Mouse (Mus musculus) olfactory bulb, adult 2 months (tissue): ENCODE data around the gene Tmem150a. TPM values are rescaled to one million over a fixed set of nuclear protein-coding genes. Genes with fewer than 3 reads are reported as not detected.

ENCODE experiments used
- H3K27ac ChIP-seq: fragments of 200-500 bp; 2 replicates; pipeline ENCODE4 v1.5.1; 2012; ENCODE audit warnings: low read depth, low read length; ENCODE audit not compliant: insufficient read depth
- H3K4me1 ChIP-seq: fragments of 200-500 bp; 2 replicates; pipeline ENCODE4 v1.6.1; 2012; ENCODE audit warnings: low read length; ENCODE audit not compliant: control insufficient read depth, insufficient read depth
- H3K4me3 ChIP-seq: fragments of 200-500 bp; 2 replicates; pipeline ENCODE4 v1.5.1; 2012; ENCODE audit warnings: mild to moderate bottlenecking, low read depth, low read length, moderate library complexity; ENCODE audit not compliant: insufficient read depth
- CTCF ChIP-seq: fragments of 200-500 bp; IDR thresholded peaks from 2 replicates; pipeline ENCODE4 v1.5.1; 2012; ENCODE audit warnings: low read depth, mild to moderate bottlenecking, low read length, moderate library complexity; ENCODE audit not compliant: insufficient read depth
- POLR2A ChIP-seq: fragments of 200-500 bp; IDR thresholded peaks from 2 replicates; pipeline ENCODE4 v1.6.1; 2012; ENCODE audit warnings: mild to moderate bottlenecking, low read depth, low read length, moderate library complexity; ENCODE audit not compliant: insufficient read depth
- WGBS: fragments of 180-500 bp; shearing (Covaris S2); methylation state at CpG from one replicate; pipeline ENCODE4 v1.1.7; 2018; 5-methylcytosine and 5-hydroxymethylcytosine counted together
- polyA plus RNA-seq: library from polyadenylated mRNA; stranded (reverse); fragments of >200 nt; gene quantifications from 2 replicates; pipeline ENCODE4 v1.2.4, GENCODE M21; 2012; ENCODE audit warnings: low replicate concordance; ENCODE audit not compliant: missing spikeins, insufficient read depth, insufficient read length

Gene Tmem150a
- polyA plus RNA-seq, 1 experiment, result not detected

GRCm38 (mm10) chr6:72358086-72358764 lies 3.0 kb downstream of the Tmem150a start:
- 92% methylated on average over 10 of the region's 10 CpGs for WGBS
- peaks cover 22% of the 10 kb centered on the region for H3K4me1 ChIP-seq
- no peak for TF ChIP-seq CTCF
- no peak for TF ChIP-seq POLR2A
- no peak overlapping the region for H3K27ac ChIP-seq
- H3K4me3 ChIP-seq, result no peak overlapping the region

GRCm38 (mm10) chr6:72359343-72359742 lies 4.1 kb downstream of the Tmem150a start:
- no peak for TF ChIP-seq POLR2A
- TF ChIP-seq CTCF, result no peak
- WGBS, result 66% methylated on average over 2 of the region's 2 CpGs
- no peak overlapping the region for H3K27ac ChIP-seq
- no peak overlapping the region for H3K4me3 ChIP-seq
- H3K4me1 ChIP-seq, result peaks cover 22% of the 10 kb centered on the region

DNA sequence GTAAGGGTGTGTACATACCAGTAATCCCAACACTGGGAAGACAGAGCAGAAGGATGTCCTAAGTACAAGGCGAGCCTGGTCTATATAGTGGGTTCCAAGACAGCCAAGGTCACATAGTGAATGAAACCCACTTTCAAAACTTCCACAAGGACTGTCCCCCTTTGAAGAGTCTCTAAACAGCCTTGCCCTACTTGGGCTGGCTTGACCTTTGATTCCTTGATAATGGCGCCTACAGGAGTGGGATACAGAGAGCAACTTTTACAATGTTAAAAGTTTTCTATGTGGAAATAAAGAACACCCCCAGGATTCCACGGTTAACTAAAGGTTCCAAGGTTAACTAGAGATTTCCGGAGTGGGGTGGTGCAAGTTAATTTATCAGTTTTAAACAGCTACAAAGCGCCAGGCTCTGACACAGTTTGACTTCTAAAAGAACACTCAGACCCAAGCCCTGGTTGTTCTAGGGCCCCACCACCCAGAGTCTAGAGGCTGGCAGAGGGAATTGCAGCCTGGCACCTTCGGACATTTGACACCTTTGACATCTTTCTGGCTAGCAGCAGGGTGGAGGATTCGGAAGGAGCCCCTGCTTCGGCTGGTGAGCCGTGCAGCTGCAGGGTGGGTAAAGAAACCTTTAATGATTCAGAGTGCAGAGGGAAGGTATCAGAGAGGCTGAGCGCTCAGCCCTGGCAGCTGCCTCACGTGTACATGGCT lies 4.8 kb downstream of the Tmem150a start:
- H3K27ac ChIP-seq, result no peak overlapping the region
- H3K4me1 ChIP-seq, result peaks cover 19% of the 10 kb centered on the region
- no peak overlapping the region for H3K4me3 ChIP-seq
- WGBS, result 70% methylated on average over 11 of the region's 11 CpGs
- TF ChIP-seq POLR2A (no peak), CTCF (no peak)

DNA sequence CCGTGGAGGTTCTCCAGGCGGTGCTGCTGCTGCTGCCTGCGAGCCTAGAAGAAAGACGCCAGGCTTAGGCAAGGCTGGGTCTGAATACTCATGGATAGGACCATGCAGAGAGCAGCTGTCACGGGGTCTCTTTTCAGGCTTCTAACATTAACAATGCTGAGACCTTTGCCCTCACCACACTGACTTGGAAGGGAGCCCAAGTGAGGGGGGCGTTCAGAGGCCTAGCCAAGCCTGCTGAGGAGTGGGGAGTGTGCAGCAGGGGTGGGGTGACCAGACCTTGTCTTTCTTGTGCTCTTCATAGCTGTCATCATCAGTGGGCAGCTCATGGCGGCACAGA lies 5.3 kb downstream of the Tmem150a start:
- TF ChIP-seq POLR2A (no peak), CTCF (no peak)
- Histone ChIP-seq H3K4me3 (no peak overlapping the region), H3K27ac (no peak overlapping the region), H3K4me1 (peaks cover 19% of the 10 kb centered on the region)
- 50% methylated on average over 7 of the region's 7 CpGs for WGBS

DNA sequence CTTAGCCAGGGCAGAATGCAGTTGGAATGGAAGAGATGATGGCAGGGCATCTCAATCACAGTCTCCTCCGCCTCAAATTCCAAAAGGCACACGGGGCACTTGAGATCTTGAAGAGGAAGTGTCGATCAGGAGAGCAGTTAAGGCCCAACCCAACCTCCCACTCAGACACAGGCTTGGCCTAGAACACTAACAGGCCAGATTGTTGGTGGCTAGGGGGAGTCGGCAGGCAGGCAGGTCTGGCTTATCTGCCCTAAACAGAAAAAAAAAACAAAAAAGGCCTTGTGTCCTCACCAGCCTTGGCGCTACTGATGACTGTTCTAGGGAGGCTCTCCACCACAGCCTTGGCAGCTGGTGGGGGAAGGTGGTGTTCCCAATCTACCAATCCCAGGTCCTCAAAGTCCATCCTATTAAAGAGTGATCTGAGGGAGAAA lies 5.9 kb downstream of the Tmem150a start:
- TF ChIP-seq POLR2A (no peak), CTCF (no peak)
- Histone ChIP-seq H3K27ac (no peak overlapping the region), H3K4me3 (peak overlapping the region; percentile 82; the same call in 1 of the 2 replicates), H3K4me1 (peaks cover 16% of the 10 kb centered on the region)
- WGBS, result 57% methylated on average over 5 of the region's 5 CpGs

GRCm38 (mm10) chr6:72362132-72363028 lies 7.1 kb downstream of the Tmem150a start:
- Histone ChIP-seq H3K4me3 (peak overlapping the region; percentile 82), H3K4me1 (peaks cover 11% of the 10 kb centered on the region), H3K27ac (peak overlapping the region; percentile 63; the same call in 1 of the 2 replicates)
- WGBS, result under 1% methylated on average over 42 of the region's 42 CpGs
- TF ChIP-seq POLR2A (peak; percentile 89), CTCF (0 out of 2 replicates have a peak, but pooled peaks have one; percentile 26)

- Histone ChIP-seq H3K4me3 (no peak overlapping the region), H3K27ac (no peak overlapping the region), H3K4me1 (peaks cover 11% of the 10 kb centered on the region)
- WGBS, result 43% methylated on average over 7 of the region's 7 CpGs
- no peak for TF ChIP-seq CTCF
- no peak for TF ChIP-seq POLR2A
Measured at GRCm38 (mm10) chr6:72364009-72364408, 8.8 kb downstream of the Tmem150a start.

DNA sequence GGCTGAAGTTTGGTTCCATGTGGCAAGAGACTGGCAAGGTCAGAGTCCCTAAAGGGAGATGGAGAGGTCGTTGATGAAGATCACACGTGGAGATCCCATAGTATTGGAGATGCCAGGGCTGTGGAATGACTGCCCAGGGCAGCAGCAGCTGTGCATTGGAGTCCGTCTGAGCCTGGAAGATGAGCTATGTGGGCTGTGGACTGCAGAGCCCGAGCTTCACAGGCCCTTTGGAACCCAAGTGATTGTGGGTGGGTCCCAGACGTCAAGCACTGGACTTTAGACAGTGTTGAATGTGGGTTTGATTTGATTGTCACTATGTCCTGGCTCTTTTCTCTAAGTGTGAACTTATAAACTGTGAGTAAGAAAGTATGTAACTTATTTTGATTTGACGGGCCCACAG lies 9.7 kb downstream of the Tmem150a start:
- no peak for TF ChIP-seq CTCF
- TF ChIP-seq POLR2A, result no peak
- Histone ChIP-seq H3K4me3 (no peak overlapping the region), H3K4me1 (peaks cover 11% of the 10 kb centered on the region), H3K27ac (no peak overlapping the region)
- 71% methylated on average over 6 of the region's 6 CpGs for WGBS
